Mouse (Mus musculus): ENCODE results near the gene Hsdl1.

Hsdl1 gene

GRCm38 (mm10) chr8:119574437-119575365 is at the start of gene Hsdl1, which contains the start of gene Dnaaf1:
Gene Hsdl1 (minus strand): TSS chr8:119575183.
Gene Dnaaf1 (plus strand): TSS chr8:119575235.
- ChIA-PET POLR2A (interaction anchor here (0.5 to 4.3 kb wide), 17 partner anchors 9 to 162 kb away, joined by 3 to 36 read pairs (median 3); partner anchors contain the start of genes Mbtps1 (in 3 of the 4) and Taf1c (in 2 of the 4)), CTCF (interaction anchor here (0.6 to 1.3 kb wide), 6 partner anchors 16 to 169 kb away, joined by 3 to 4 read pairs (median 3); partner anchors contain the start of genes Mbtps1 (in 1 of the 4) and Taf1c (in 1 of the 4))

GRCm38 (mm10) chr8:119623744-119624143 is 48.8 kb upstream of the Hsdl1 start:
- ChIA-PET CTCF (interaction anchor here in 2 of 4 experiments (0.6 to 1.5 kb wide), 4 partner anchors 32 to 211 kb away, joined by 3 read pairs; no protein-coding TSS in a partner anchor), POLR2A (interaction anchor here in 3 of 4 experiments (0.7 to 1.9 kb wide), 6 partner anchors 8 to 1732 kb away, joined by 3 to 16 read pairs (median 4); no protein-coding TSS in a partner anchor)

- POLR2A ChIA-PET, result interaction anchor here (0.6 to 1.9 kb wide), 11 partner anchors 9 to 1731 kb away, joined by 3 to 17 read pairs (median 4); partner anchors contain the start of genes Mbtps1 (in 2 of the 4) and Kcng4 (in 1 of the 4)
These were observed 48.1 kb upstream of the Hsdl1 start for GRCm38 (mm10) chr8:119623061-119623460.

GRCm38 (mm10) chr8:119622555-119622954 is 47.6 kb upstream of the Hsdl1 start:
- ChIA-PET CTCF (interaction anchor here in 3 of 4 experiments (0.6 to 0.7 kb wide), 5 partner anchors 8 to 274 kb away, joined by 3 to 8 read pairs (median 4); no protein-coding TSS in a partner anchor), POLR2A (interaction anchor here in 3 of 4 experiments (0.6 to 1.9 kb wide), 8 partner anchors 9 to 198 kb away, joined by 3 to 17 read pairs (median 4); partner anchors contain the start of genes Mbtps1 (in 2 of the 3) and Kcng4 (in 1 of the 3))

More at GRCm38 (mm10) chr8:119623061-119623460, 48.1 kb upstream of the Hsdl1 start:
- CTCF ChIA-PET, result interaction anchor here (0.5 to 0.7 kb wide), 6 partner anchors 9 to 508 kb away, joined by 3 to 8 read pairs (median 4); no protein-coding TSS in a partner anchor

- CTCF ChIA-PET, result interaction anchor here in 3 of 4 experiments (0.5 to 1.5 kb wide), 7 partner anchors 16 to 624 kb away, joined by 3 to 4 read pairs (median 3); partner anchors contain the start of gene Taf1c (in 1 of the 3)
- POLR2A ChIA-PET, result interaction anchor here in 3 of 4 experiments (0.5 to 2.1 kb wide), 17 partner anchors 9 to 156 kb away, joined by 3 to 12 read pairs (median 3); partner anchors contain the start of genes Mbtps1 (in 2 of the 3) and Taf1c (in 1 of the 3)
These were observed 46.0 kb upstream of the Hsdl1 start for GRCm38 (mm10) chr8:119620848-119621465.

- ChIA-PET POLR2A (interaction anchor here in 3 of 4 experiments (0.7 to 2.1 kb wide), 11 partner anchors 9 to 97 kb away, joined by 3 to 12 read pairs (median 5); partner anchors contain the start of genes Mbtps1 (in 1 of the 3) and Taf1c (in 1 of the 3)), CTCF (interaction anchor here in 1 of 4 experiments (0.8 to 1.7 kb wide), 3 partner anchors 14 to 551 kb away, joined by 3 to 7 read pairs (median 3); partner anchors contain the start of gene Taf1c)
These were observed 45.3 kb upstream of the Hsdl1 start for GRCm38 (mm10) chr8:119620116-119620840.

- CTCF ChIA-PET, result interaction anchor here in 3 of 4 experiments (0.5 to 1.7 kb wide), 5 partner anchors 10 to 550 kb away, joined by 3 to 14 read pairs (median 3); partner anchors contain the start of gene Taf1c (in 1 of the 3)
- POLR2A ChIA-PET, result interaction anchor here in 2 of 4 experiments (0.9 to 1.8 kb wide), 5 partner anchors 9 to 60 kb away, joined by 3 to 6 read pairs (median 4); partner anchors contain the start of genes Mbtps1 (in 1 of the 2) and Taf1c (in 1 of the 2)
These were observed 43.9 kb upstream of the Hsdl1 start for GRCm38 (mm10) chr8:119618887-119619286.

GRCm38 (mm10) chr8:119617586-119617985 is 42.6 kb upstream of the Hsdl1 start:
- POLR2A ChIA-PET, result interaction anchor here in 2 of 4 experiments (0.6 to 1.8 kb wide), 3 partner anchors 12 to 59 kb away, joined by 4 to 6 read pairs (median 4); partner anchors contain the start of genes Mbtps1 (in 1 of the 2) and Taf1c (in 1 of the 2)
- CTCF ChIA-PET, result interaction anchor here in 1 of 4 experiments (1.8 kb wide), 1 partner anchor 12 kb away, joined by 9 read pairs; the partner anchor contains the start of gene Taf1c

- POLR2A ChIA-PET, result interaction anchor here in 3 of 4 experiments (0.6 to 2.8 kb wide), 8 partner anchors 9 to 58 kb away, joined by 3 to 11 read pairs (median 3); partner anchors contain the start of genes Mbtps1 (in 2 of the 3) and Taf1c (in 2 of the 3)
- CTCF ChIA-PET, result interaction anchor here in 2 of 4 experiments (0.9 to 2.0 kb wide), 5 partner anchors 11 to 60 kb away, joined by 3 to 9 read pairs (median 7); partner anchors contain the start of gene Taf1c (in 1 of the 2)
These were observed 41.8 kb upstream of the Hsdl1 start for GRCm38 (mm10) chr8:119616811-119617210.

GRCm38 (mm10) chr8:119616358-119616757 is 41.4 kb upstream of the Hsdl1 start:
- POLR2A ChIA-PET, result interaction anchor here in 3 of 4 experiments (0.6 to 2.8 kb wide), 11 partner anchors 9 to 58 kb away, joined by 3 to 11 read pairs (median 3); partner anchors contain the start of genes Mbtps1 (in 2 of the 3) and Taf1c (in 2 of the 3)
- CTCF ChIA-PET, result interaction anchor here in 3 of 4 experiments (0.9 to 2.0 kb wide), 7 partner anchors 11 to 203 kb away, joined by 3 to 10 read pairs (median 7); partner anchors contain the start of gene Taf1c (in 2 of the 3)

- CTCF ChIA-PET, result interaction anchor here in 2 of 4 experiments (1.0 to 2.0 kb wide), 7 partner anchors 9 to 202 kb away, joined by 3 to 10 read pairs (median 7); partner anchors contain the start of gene Taf1c (in 2 of the 2)
- POLR2A ChIA-PET, result interaction anchor here in 3 of 4 experiments (1.1 to 2.8 kb wide), 4 partner anchors 10 to 56 kb away, joined by 3 to 11 read pairs (median 6); partner anchors contain the start of genes Mbtps1 (in 1 of the 3) and Taf1c (in 1 of the 3)
These were observed 40.1 kb upstream of the Hsdl1 start for GRCm38 (mm10) chr8:119615096-119615495.

- ChIA-PET POLR2A (interaction anchor here in 2 of 4 experiments (0.5 to 1.2 kb wide), 4 partner anchors 20 to 151 kb away, joined by 3 to 4 read pairs (median 3); partner anchors contain the start of gene Mbtps1 (in 1 of the 2)), CTCF (no interaction called here)
These were observed 37.5 kb upstream of the Hsdl1 start, which contains the start of gene Adad2 for GRCm38 (mm10) chr8:119612471-119612870. Gene Adad2 (plus strand): TSS chr8:119612747.

- CTCF ChIA-PET, result interaction anchor here in 3 of 4 experiments (0.7 to 3.3 kb wide), 15 partner anchors 9 to 850 kb away, joined by 3 to 39 read pairs (median 7); no protein-coding TSS in a partner anchor
- POLR2A ChIA-PET, result interaction anchor here in 3 of 4 experiments (0.6 to 2.1 kb wide), 8 partner anchors 14 to 182 kb away, joined by 3 to 16 read pairs (median 4); partner anchors contain the start of gene Mbtps1 (in 3 of the 3)
These were observed 31.2 kb upstream of the Hsdl1 start for GRCm38 (mm10) chr8:119606224-119606623.

- ChIA-PET CTCF (interaction anchor here (0.5 to 3.3 kb wide), 49 partner anchors 9 to 246 kb away, joined by 3 to 39 read pairs (median 4); partner anchors contain the start of genes Mbtps1 (in 3 of the 4) and Necab2 (in 1 of the 4)), POLR2A (interaction anchor here in 3 of 4 experiments (0.6 to 2.1 kb wide), 34 partner anchors 8 to 1386 kb away, joined by 3 to 16 read pairs (median 3); partner anchors contain the start of genes Mbtps1 (in 3 of the 3), Dnaaf1 (in 2 of the 3) and Hsdl1 (in 2 of the 3))
These were observed 30.0 kb upstream of the Hsdl1 start, which contains the start of gene Taf1c for GRCm38 (mm10) chr8:119604996-119605395. Gene Taf1c (minus strand): TSS chr8:119605222.

- ChIA-PET CTCF (interaction anchor here in 2 of 4 experiments (0.8 to 3.3 kb wide), 5 partner anchors 74 to 224 kb away, joined by 3 to 39 read pairs (median 10); no protein-coding TSS in a partner anchor), POLR2A (interaction anchor here in 2 of 4 experiments (0.7 to 1.6 kb wide), 3 partner anchors 24 to 45 kb away, joined by 4 to 10 read pairs (median 8); partner anchors contain the start of gene Mbtps1 (in 1 of the 2))
These were observed 29.4 kb upstream of the Hsdl1 start for GRCm38 (mm10) chr8:119604398-119604803.

Measured in embryonic stem cell, embryonic (primary cell).